Mouse (Mus musculus) midbrain, embryonic 10.5 days (tissue): ENCODE results near the gene Gm5426. TPM values are rescaled to one million over a fixed set of nuclear protein-coding genes. Genes with fewer than 3 reads are reported as not detected.
"Not testable (repeated sequence)": the region's sequence is repeated elsewhere in the genome, so short reads cannot be mapped to it uniquely, and the experiment has no call there.

Experiments used
- DNase-seq: peaks from one replicate; pipeline ENCODE4 v3.0.0-alpha.2; 2017; ENCODE audit warnings: low spot score
- H3K27ac ChIP-seq: fragments of 300-500 bp; sonication (generic); replicated peaks from 2 replicates; pipeline ENCODE4 v1.5.1; 2016; ENCODE audit warnings: mild to moderate bottlenecking
- H3K27me3 ChIP-seq: fragments of 300-500 bp; sonication (generic); 2 replicates; pipeline ENCODE4 v1.6.1; 2016; ENCODE audit warnings: low read depth, mild to moderate bottlenecking; ENCODE audit not compliant: poor library complexity, severe bottlenecking
- H3K36me3 ChIP-seq: fragments of 300-500 bp; sonication (generic); 2 replicates; pipeline ENCODE4 v1.6.1; 2016; ENCODE audit warnings: mild to moderate bottlenecking, moderate library complexity
- H3K4me1 ChIP-seq: fragments of 300-500 bp; sonication (generic); 2 replicates; pipeline ENCODE4 v1.6.1; 2016
- H3K4me3 ChIP-seq: fragments of 300-500 bp; sonication (generic); 2 replicates; pipeline ENCODE4 v1.5.1; 2016; ENCODE audit warnings: mild to moderate bottlenecking, moderate library complexity
- H3K9me3 ChIP-seq: fragments of 300-500 bp; sonication (generic); replicated peaks from 2 replicates; pipeline ENCODE4 v1.6.1; 2016; ENCODE audit warnings: mild to moderate bottlenecking
- WGBS: fragments of 180-500 bp; shearing (Covaris S2); methylation state at CpG from one replicate; pipeline ENCODE4 v1.1.7; 2016; 5-methylcytosine and 5-hydroxymethylcytosine counted together
- polyA plus RNA-seq: library from polyadenylated mRNA; unstranded; fragments of >200 nt; fragmentation: Nextera tagmentation; extraction: Ambion mirVana; gene quantifications from 2 replicates; pipeline ENCODE4 v1.2.1, GENCODE M21; 2016

The Gm5426 gene
- polyA plus RNA-seq, 1 experiment from 2014 or later = not detected

DNA sequence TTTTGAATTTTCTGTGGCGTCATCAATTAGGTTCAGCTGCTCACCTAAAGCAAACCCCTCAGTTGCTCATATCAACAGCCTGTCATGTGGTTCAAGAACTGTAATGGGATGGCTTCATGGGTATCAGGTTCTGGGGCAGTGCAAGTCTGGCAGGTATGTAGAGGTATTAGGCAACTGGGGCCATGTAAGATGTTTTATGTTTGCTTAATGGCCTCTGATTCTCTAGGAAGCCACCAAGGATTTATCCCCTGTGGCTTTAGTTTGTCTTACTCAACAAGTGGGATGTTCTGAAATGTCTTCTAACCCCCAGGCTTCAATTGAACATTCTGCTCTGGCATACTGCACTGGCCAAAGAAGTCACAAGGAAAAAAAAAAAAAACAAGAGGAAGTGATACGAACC lies 15.6 kb upstream of the Gm5426 start:
- Histone ChIP-seq H3K4me1 (no peaks in the 10 kb centered on the region), H3K4me3 (no peak overlapping the region), H3K9me3 (no peaks in the 10 kb centered on the region), H3K27ac (no peak overlapping the region), H3K27me3 (no peaks in the 10 kb centered on the region), H3K36me3 (no peaks in the 10 kb centered on the region)
- 90% methylated on average over 2 of the region's 2 CpGs for WGBS
- DNase-seq = no peak

DNA sequence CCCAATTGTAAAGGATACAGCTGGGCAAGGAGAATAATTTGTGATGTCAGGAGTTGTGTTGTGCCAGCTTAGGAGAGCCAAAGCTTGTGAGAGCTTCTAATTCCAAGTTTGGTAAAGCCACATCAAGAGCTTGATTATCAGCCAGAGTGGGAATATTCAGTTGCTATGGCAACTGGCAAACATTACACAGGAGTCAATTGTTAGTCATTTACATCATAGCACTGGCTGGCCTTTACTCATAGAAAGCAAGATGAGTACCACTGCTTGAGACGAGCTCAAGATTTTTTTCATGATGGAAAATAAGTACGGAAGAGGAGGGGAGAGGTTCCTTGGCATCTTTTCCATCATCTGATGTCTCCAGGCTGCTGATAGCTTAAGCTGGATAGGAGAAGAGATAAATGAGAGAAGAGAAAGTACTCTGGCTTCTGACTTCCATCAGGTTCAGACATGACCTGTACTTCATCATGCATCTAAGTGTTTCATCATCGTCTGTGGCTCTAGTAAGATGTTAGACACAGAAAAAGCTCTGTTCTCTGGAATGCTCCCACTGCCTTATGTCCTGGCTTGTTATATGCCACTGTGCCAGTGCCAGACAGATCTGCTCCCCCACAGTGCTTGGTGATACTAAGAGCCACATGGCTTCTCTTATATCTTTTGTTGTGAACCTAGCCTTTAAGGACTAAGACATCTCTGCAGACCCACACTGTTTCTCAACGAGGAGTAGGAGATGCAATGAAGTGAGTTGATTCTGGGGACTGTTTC lies 15.0 kb upstream of the Gm5426 start:
- H3K27ac ChIP-seq = no peak overlapping the region
- H3K27me3 ChIP-seq = no peaks in the 10 kb centered on the region
- no peak overlapping the region for H3K4me3 ChIP-seq
- no peaks in the 10 kb centered on the region for H3K4me1 ChIP-seq
- no peak for DNase-seq
- H3K36me3 ChIP-seq = no peaks in the 10 kb centered on the region
- H3K9me3 ChIP-seq = no peaks in the 10 kb centered on the region
- 83% methylated on average over 4 of the region's 4 CpGs for WGBS

DNA sequence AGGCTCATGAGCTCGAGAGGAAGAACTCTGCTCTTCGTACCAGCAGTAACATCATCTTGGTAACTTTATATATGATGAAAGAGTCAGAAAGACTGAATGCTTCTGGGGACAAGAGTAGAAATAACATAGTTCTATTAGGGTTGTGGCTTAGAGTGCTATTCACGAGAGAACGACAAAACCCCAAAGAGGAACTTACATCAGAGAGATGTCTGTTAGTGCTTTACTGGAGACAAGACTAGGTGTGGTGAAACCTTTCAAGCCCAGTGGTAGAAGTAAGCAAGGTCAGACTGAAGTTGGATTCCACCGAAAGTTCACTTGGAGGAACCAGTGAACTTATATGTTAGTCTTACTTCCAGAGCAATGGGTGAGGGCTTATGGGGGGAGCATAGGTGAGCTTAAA lies 12.5 kb upstream of the Gm5426 start:
- H3K36me3 ChIP-seq = no peaks in the 10 kb centered on the region
- H3K27ac ChIP-seq = no peak overlapping the region
- no peaks in the 10 kb centered on the region for H3K27me3 ChIP-seq
- 84% methylated on average over 5 of the region's 5 CpGs for WGBS
- no peak overlapping the region for H3K4me3 ChIP-seq
- no peaks in the 10 kb centered on the region for H3K4me1 ChIP-seq
- H3K9me3 ChIP-seq = no peaks in the 10 kb centered on the region
- no peak for DNase-seq

DNA sequence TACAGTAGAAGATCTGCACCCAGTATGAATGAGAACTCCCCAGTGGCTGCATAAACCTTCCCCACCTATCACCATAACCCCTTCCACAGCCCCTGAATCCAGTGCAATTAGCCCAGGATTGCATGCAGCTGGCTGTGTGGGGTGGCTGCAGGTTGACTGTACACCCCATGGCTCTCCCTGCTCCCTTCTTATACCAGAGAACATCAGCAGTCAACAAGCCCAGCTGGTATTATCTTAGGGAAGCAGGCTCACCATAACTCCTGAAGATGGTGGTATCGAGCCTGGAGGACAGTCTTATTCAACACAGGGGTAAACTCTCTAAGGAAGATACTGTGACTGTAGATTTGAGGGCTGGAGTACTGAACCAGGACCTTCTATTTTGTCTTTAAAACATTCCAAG lies 12.1 kb upstream of the Gm5426 start:
- H3K27ac ChIP-seq = no peak overlapping the region
- DNase-seq = no peak
- H3K9me3 ChIP-seq = no peaks in the 10 kb centered on the region
- H3K4me3 ChIP-seq = no peak overlapping the region
- no peaks in the 10 kb centered on the region for H3K27me3 ChIP-seq
- no peaks in the 10 kb centered on the region for H3K36me3 ChIP-seq
- no peaks in the 10 kb centered on the region for H3K4me1 ChIP-seq
- 88% methylated on average over 1 of the region's 1 CpGs for WGBS

DNA sequence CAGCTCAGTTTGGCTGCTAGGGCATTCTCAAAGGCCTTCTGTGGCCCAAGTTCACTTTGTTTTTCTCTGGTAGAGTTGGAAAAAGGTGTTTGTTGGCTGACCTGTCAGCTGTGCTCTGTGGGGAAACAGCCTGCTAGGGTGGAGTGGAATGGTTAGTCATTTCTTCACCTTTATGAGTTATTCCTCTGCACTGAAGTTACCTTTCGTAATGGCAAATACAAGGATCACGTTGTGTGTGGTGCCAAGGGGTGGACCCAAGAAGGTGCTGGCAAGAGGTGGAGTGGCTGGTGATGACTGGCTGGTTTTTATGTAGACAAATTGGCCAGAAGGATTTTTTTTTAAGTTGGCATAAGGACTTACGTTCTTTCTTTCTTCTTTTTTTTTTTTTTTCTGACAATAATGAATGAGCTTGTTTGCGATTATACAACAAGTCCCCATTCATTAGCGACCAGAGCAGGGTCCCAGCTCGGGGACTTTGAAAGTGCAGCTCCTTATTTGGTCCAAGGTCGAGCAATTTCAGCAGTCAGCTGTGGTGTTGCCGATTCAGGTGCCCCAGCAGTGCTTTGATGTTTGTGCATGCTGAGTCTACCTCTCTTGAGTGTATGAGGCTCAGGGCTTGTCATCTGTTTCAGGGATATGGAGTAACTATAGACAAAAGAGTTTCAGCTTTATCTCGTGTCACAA lies 10.5 kb upstream of the Gm5426 start:
- WGBS = 83% methylated on average over 9 of the region's 9 CpGs
- Histone ChIP-seq H3K27ac (no peak overlapping the region), H3K27me3 (no peaks in the 10 kb centered on the region), H3K36me3 (no peaks in the 10 kb centered on the region), H3K4me1 (no peaks in the 10 kb centered on the region), H3K9me3 (no peaks in the 10 kb centered on the region), H3K4me3 (no peak overlapping the region)
- DNase-seq = no peak

DNA sequence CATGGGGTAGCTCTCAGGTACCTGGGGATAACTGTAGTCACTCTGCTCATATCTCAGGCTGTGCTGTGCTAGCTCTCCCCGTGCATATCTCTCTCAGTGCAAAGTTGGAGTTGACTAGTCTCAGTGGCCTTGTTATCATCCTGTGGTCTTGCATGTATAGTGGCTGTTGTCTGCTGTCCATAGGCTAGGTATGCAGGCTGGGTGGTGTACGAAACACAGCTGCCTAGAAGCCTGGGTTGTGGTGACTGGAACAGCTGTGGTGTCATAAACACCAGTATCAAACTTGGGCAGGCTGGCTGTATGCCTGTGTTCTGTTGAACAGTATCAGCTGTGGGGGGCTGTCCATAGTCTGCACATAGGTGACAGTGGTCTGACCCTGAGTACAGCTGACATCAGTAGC lies 7.2 kb upstream of the Gm5426 start:
- H3K36me3 ChIP-seq = no peaks in the 10 kb centered on the region
- no peaks in the 10 kb centered on the region for H3K4me1 ChIP-seq
- no peak overlapping the region for H3K4me3 ChIP-seq
- no peaks in the 10 kb centered on the region for H3K27me3 ChIP-seq
- DNase-seq = no peak
- H3K27ac ChIP-seq = no peak overlapping the region
- H3K9me3 ChIP-seq = no peaks in the 10 kb centered on the region
- WGBS = 88% methylated on average over 2 of the region's 2 CpGs

DNA sequence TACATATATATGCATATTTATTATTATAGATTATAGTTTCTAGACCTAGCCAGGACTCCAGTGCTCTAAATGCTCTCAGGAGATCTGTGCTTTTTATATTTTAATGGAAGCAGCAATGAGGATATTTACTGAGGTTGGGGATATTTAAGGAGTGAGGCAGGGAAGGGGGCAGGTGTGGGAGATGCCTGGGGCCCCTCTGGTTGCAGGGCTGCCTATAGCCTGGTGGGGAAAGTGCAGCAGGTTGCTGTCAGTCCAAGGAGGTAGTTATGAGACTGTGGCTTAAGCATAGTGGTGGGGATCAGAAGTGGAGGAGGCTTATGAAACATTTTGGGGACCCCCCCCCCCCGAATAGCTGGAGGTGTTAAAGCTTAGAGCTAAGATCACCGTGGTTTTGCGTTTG lies 6.0 kb upstream of the Gm5426 start:
- no peak overlapping the region for H3K4me3 ChIP-seq
- DNase-seq = no peak
- no peaks in the 10 kb centered on the region for H3K36me3 ChIP-seq
- WGBS = 87% methylated on average over 3 of the region's 3 CpGs
- H3K27me3 ChIP-seq = no peaks in the 10 kb centered on the region
- H3K4me1 ChIP-seq = no peaks in the 10 kb centered on the region
- no peaks in the 10 kb centered on the region for H3K9me3 ChIP-seq
- no peak overlapping the region for H3K27ac ChIP-seq

GRCm38 (mm10) chr10:96131112-96131511 lies 5.3 kb upstream of the Gm5426 start:
- Histone ChIP-seq H3K4me1 (no peaks in the 10 kb centered on the region), H3K36me3 (no peaks in the 10 kb centered on the region), H3K4me3 (no peak overlapping the region), H3K27ac (no peak overlapping the region), H3K9me3 (no peaks in the 10 kb centered on the region), H3K27me3 (no peaks in the 10 kb centered on the region)
- 93% methylated on average over 6 of the region's 6 CpGs for WGBS
- no peak for DNase-seq

- Histone ChIP-seq H3K4me3 (no peak overlapping the region), H3K27ac (0 out of 2 replicates have a peak overlapping the region, but pooled peaks have one; percentile 33), H3K9me3 (no peaks in the 10 kb centered on the region), H3K27me3 (no peaks in the 10 kb centered on the region), H3K36me3 (no peaks in the 10 kb centered on the region), H3K4me1 (no peaks in the 10 kb centered on the region)
- WGBS = 59% methylated on average over 6 of the region's 6 CpGs
- DNase-seq = peak; percentile 46
Observed at GRCm38 (mm10) chr10:96132161-96132560, 4.2 kb upstream of the Gm5426 start.

DNA sequence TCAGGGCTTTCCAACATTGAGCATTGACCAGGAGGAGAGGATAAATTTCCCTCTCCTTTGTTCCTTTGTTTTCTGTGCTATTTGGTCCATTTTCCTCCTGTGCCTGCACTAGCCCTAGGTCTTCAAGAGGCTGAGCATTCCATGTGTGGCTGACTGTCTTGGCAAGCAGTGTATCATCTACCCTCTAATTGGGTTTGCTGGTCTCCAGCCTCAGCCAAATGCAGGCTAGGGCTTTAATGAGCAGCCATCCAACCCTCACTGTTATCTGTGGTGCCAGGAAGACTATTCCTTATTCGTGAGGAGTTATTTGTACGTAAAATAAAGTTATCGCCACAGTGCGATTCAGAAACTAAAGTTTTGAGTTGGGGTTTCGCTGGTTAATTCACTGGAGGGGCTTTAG lies 2.2 kb downstream of the Gm5426 start:
- H3K27me3 ChIP-seq = no peaks in the 10 kb centered on the region
- no peak for DNase-seq
- 95% methylated on average over 5 of the region's 5 CpGs for WGBS
- H3K4me3 ChIP-seq = no peak overlapping the region
- H3K36me3 ChIP-seq = no peaks in the 10 kb centered on the region
- no peak overlapping the region for H3K27ac ChIP-seq
- no peaks in the 10 kb centered on the region for H3K9me3 ChIP-seq
- H3K4me1 ChIP-seq = no peaks in the 10 kb centered on the region

GRCm38 (mm10) chr10:96139274-96139673 lies 2.9 kb downstream of the Gm5426 start:
- not testable (repeated sequence) for DNase-seq, H3K27ac ChIP-seq, H3K36me3 ChIP-seq, H3K4me1 ChIP-seq, H3K4me3 ChIP-seq, H3K27me3 ChIP-seq, H3K9me3 ChIP-seq
- WGBS = 88% methylated on average over 4 of the region's 4 CpGs

DNA sequence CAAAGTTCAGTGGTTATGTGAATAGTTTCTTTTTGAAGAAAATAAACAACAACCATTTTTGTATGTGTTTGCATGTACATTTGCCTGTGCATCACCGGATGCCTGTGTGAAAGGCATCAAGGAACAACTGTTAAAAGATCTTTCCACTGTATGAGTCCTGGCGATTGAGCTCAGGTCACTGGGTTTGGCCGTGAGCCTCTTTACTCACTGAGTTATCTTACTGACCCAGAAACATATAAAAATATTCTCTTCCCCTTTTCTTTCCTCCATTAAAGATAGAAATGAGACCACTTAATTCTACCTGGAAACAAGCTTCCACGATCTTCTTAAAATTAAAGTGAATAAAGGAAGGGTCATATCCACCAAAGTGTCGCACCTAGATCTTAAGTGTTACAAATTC lies 10.2 kb downstream of the Gm5426 start:
- Histone ChIP-seq H3K27ac (no peak overlapping the region), H3K4me1 (no peaks in the 10 kb centered on the region), H3K9me3 (no peaks in the 10 kb centered on the region), H3K4me3 (no peak overlapping the region), H3K27me3 (no peaks in the 10 kb centered on the region), H3K36me3 (no peaks in the 10 kb centered on the region)
- no peak for DNase-seq
- WGBS = 90% methylated on average over 5 of the region's 5 CpGs

DNA sequence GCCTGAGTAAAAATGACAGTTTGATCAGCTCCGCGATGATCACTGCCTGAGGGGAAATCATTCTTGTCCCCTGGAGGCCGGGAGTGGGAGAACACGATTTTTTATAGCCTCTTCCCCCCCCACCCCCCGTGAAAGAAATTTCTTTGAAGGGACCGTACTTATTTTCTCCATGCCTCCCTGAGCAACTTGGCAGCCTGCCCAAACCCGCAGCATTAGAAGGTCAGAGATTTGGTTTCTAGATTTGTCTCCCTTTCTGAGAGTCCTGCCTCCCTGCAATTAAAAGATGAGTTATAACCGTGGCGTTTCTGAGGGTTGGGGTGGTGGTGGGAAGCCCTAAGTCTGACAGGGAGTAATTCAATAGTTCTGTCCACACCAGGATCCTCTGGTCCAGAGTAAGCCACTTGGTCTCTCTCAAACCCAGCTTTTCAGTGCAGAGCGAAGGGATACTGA lies 11.9 kb downstream of the Gm5426 start:
- no peak overlapping the region for H3K4me3 ChIP-seq
- H3K9me3 ChIP-seq = no peaks in the 10 kb centered on the region
- no peaks in the 10 kb centered on the region for H3K27me3 ChIP-seq
- 83% methylated on average over 10 of the region's 10 CpGs for WGBS
- 0 out of 2 replicates have a peak, but pooled peaks cover 3% of the 10 kb centered on the region for H3K4me1 ChIP-seq
- no peak for DNase-seq
- no peaks in the 10 kb centered on the region for H3K36me3 ChIP-seq
- no peak overlapping the region for H3K27ac ChIP-seq
